Mouse (Mus musculus) layer of hippocampus, postnatal 36 days (tissue): ENCODE results near the gene Acot6. TPM values are rescaled to one million over a fixed set of nuclear protein-coding genes. Genes with fewer than 3 reads are reported as not detected.
"Not testable (repeated sequence)": the region's sequence is repeated elsewhere in the genome, so short reads cannot be mapped to it uniquely, and the experiment has no call there.

Experiments
- DNase-seq, 2 experiments: peaks; one replicate each; pipeline ENCODE4 v3.0.0; 2022
- total RNA-seq, 2 experiments: library from RNA; stranded (reverse); gene quantifications; 2 replicates each; pipeline ENCODE4 v1.2.3; 2021

The Acot6 gene
- 1 to 10 TPM; 4.6 to 5.0 TPM for total RNA-seq

GRCm38 (mm10) chr12:84100604-84101492 lies at the start of gene Acot6:
TSS of gene Acot6 (plus strand) at chr12:84100654.
- peak; percentile 35 to 42 for DNase-seq

DNA sequence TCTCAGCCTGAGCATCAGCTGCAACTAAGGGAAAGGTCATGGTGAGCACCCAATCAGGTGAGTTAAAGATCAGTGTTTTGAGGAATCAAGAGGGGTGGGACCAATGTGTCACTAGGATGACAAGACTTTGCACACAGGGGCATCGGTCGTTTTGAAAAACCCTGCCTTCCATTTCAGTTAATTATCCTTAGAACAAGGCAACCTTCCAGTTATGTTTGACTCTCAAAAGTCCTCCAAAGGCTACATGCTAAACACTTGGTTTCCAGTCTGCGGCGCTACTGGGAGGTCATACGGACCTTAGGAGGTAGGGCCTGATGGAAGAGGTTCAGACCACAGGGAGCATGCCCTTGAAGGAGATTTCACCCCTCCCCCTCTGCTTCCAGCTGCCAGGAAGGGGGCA lies 49.7 kb upstream of the Acot6 start:
- DNase-seq, result not testable (repeated sequence)

GRCm38 (mm10) chr12:84051937-84052474 lies 48.4 kb upstream of the Acot6 start, which contains the start of gene Acot3:
TSS of gene Acot3 (plus strand) at chr12:84052144.
- DNase-seq, result no peak

- no peak for DNase-seq
Measured at GRCm38 (mm10) chr12:84052609-84053008, 47.8 kb upstream of the Acot6 start.

GRCm38 (mm10) chr12:84053173-84053572 lies 47.3 kb upstream of the Acot6 start:
- no peak for DNase-seq

DNA sequence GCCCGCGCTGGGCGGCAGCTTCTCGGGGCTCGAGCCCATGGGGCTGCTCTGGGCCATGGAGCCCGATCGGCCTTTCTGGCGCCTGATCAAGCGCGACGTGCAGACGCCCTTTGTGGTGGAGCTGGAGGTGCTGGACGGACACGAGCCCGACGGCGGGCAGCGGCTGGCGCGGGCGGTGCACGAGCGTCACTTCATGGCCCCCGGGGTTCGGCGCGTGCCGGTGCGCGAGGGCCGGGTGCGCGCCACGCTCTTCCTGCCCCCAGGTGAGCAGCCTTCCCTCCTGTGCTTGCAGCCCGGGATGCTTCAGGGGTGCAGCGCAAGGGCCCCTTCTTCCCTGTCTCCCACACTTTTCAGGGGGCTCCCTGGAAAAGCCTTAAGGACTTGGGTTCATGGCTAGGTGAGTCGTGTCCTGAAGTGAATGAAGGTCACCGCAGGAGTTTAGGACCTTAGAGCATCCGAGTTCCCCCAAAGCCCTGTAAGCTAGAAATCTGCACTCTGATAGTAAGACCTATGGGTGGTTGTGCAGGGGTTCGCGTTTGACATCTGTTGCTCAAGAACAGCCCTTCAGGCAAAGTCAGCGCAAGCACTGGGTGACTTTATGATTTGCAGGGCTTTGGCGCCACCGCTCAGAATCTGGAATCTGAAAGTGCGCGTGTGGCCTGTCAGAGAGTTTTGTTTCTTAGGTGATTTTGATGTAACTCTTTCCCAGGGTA lies 46.6 kb upstream of the Acot6 start:
- DNase-seq, result no peak

- DNase-seq, result no peak
Measured at GRCm38 (mm10) chr12:84060946-84061345, 39.5 kb upstream of the Acot6 start.

DNA sequence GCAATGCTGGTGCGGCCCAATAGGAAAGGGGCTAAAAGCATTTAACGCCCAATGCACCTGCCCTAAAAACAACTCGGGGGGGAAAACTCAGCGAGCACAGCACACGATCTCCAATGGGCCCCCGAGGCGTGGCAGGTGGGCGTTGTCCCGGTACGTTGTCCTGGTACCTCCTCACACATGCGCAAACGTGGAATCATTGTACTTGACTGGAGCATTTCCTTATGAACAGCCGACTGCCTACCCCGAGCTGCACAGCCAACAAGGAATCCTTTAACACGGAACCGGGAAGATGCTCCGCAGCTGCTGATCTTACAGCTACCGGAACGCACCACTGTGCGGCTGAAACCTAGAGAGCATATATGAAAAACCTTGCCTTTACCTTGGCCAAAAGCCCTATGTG lies 38.1 kb upstream of the Acot6 start:
- DNase-seq, result no peak

GRCm38 (mm10) chr12:84063228-84063627 lies 37.2 kb upstream of the Acot6 start:
- DNase-seq, result no peak

DNA sequence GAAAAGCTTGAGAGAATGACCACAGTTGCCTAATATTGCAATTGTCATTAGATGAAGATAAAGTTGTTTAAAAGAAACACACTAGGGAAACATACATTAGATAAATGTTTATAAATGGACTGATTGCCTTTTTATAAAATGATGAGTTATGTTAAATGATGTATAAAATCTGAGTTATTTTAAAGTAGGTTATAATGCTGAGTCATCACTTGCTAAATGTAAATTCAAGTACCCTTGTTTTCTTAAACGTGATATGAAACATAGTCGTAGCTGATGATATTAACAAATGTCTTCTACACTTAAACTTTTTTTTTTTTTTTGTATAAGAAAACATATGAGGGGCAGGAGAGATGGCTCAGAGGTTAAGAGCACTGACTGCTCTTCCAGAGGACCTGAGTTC lies 36.6 kb upstream of the Acot6 start:
- no peak for DNase-seq

- no peak for DNase-seq
Measured at GRCm38 (mm10) chr12:84064621-84065020, 35.8 kb upstream of the Acot6 start.

DNA sequence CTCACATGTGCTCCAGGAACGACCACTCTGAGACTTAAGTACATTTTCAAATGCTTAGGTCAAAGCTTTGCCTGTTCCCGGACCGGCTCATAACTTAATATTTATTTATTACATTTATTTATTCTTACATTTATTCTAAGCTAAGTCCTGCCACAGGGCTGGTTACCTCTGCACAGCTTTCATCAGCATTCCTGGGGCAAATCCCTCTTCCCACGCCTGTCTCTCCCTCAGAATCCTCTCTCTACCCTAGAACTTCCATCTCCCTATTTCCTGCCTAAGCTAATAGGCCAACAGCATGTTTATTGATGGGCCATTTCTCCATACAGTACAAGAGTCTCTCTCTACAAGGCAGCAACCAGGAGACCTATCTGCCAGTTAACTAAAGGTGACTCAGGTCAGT lies 32.7 kb upstream of the Acot6 start:
- DNase-seq, result no peak

DNA sequence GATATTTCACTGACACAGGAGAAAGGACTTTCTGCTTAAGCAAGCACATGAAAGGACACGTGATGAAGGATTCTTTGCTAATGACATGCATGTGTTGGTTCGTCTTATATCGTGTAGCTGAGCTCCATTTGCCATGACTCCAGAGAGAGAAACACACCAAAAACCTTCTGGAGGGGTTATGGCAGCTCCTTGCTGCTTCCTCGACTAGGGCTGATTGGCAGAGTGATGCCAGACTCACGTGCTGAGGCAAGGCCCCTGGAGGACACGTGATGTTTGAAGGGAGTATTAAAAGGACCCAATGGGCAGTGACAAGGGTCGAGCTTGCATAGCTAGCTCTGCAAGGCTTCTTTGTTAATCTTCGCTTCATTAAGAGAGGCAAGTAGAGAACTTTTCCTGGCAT lies 32.2 kb upstream of the Acot6 start:
- DNase-seq, result no peak

- no peak for DNase-seq
Measured at GRCm38 (mm10) chr12:84068986-84069385, 31.5 kb upstream of the Acot6 start, which contains the start of gene Acot5. TSS of gene Acot5 (plus strand) at chr12:84069325.

DNA sequence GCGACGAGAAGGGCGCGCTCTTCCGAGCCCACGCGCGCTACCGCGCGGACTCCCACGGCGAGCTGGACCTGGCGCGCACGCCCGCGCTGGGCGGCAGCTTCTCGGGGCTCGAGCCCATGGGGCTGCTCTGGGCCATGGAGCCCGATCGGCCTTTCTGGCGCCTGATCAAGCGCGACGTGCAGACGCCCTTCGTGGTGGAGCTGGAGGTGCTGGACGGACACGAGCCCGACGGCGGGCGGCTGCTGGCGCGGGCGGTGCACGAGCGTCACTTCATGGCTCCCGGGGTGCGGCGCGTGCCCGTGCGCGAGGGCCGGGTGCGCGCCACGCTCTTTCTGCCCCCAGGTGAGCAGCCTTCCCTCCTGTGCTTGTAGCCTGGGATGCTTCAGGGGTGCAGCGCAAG lies 30.9 kb upstream of the Acot6 start:
- peak; percentile 30 to 47 for DNase-seq

GRCm38 (mm10) chr12:84071696-84072095 lies 28.8 kb upstream of the Acot6 start:
- peak; percentile 22 for DNase-seq

- no peak for DNase-seq
Measured at GRCm38 (mm10) chr12:84077371-84077990, 23.0 kb upstream of the Acot6 start.

GRCm38 (mm10) chr12:84083842-84084241 lies 16.6 kb upstream of the Acot6 start:
- no peak for DNase-seq

GRCm38 (mm10) chr12:84084581-84084980 lies 15.9 kb upstream of the Acot6 start:
- DNase-seq, result no peak

DNA sequence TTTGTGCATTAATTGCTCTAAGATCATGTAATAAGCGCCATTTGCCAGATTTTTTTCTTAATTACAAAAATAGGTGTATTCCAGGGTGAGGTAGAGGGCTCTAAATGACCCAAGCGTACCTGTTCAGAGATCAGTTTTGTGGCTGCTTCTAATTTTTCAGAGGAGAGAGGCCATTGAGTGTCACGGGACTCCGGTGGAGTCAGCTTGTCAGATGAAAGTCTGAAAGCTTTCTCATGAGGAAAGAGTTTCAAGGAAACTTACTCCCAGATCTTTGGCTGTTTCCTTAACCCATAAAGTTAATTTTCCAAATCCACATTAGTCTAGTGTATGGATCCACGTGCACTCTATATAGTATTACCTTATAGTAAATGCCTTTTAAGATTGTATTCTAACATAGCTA lies 5.8 kb upstream of the Acot6 start:
- not testable (repeated sequence) for DNase-seq

DNA sequence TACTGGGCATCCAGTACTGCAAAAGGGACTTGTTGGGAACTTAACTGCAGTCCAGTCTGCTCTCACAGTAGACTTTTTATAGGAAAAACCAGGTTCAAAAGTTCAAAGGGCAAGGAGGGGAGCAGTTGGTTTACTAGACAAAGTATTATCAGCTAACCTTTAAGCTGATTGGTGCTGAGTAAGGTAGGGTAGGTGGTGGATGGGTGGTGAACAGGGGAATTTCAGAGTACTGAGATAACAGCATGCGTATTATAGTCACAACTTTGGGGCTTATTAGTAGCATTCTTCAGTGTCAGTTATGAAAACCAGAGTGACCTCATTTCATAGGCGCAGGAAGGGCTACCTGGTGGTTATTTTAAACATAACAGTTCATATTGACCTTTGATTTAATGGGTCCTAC lies 849 bp upstream of the Acot6 start:
- DNase-seq, result no peak

DNA sequence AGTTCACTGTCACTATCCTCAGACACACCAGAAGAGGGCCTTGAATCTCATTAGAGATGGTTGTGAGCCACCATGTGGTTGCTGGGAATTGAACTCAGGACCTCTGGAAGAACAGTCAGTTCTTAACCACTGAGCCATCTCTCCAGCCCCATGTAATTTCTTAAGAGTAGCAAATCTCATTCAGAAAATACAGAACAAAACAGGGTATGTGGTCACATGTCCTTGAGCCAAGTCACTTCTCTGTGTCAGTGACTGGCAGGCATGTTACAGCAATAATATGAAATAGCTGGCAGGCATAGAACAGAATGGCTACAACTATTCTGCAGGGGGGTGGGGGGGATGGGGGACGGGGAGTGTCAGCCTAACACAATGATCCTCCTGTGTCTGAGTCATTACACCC lies 383 bp upstream of the Acot6 start:
- DNase-seq, result no peak

DNA sequence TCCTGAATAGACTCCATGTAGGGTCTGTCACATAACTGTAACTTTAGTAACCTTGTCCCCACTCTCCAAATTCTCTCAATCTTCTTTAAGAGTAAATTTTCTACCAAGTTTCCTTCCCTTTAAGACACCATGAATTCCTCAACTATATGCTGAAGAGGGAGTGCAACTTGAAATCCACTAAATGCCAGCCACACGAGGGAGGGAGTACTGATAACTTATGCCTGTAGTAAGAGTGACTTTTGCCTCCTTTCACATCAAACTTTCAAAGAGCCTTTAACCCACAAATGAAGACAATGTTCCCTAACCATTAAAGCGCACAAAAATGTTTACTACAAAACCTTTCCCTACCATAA lies 1.0 kb downstream of the Acot6 start:
- DNase-seq, result no peak
